Mouse (Mus musculus): ENCODE data around the gene Arhgap15. TPM values are rescaled to one million over a fixed set of nuclear protein-coding genes. Genes with fewer than 3 reads are reported as not detected.

The Arhgap15 gene
- polyA plus RNA-seq, 1 experiment from 2014 or later: 0.86 TPM

- Histone ChIP-seq H3K4me2 (no peak overlapping the region), H3K9ac (no peak overlapping the region), H3K4me1 (ENCODE audit: insufficient read depth) (no peaks in the 10 kb centered on the region), H3K27ac (ENCODE audit: low read depth) (no peak overlapping the region), H3K36me3 (ENCODE audit: insufficient read depth) (no peaks in the 10 kb centered on the region), H3K9me3 (ENCODE audit: low read depth, low read length) (no peaks in the 10 kb centered on the region), H3K4me3 (ENCODE audit: low read depth, low read length) (no peak overlapping the region), H3K27me3 (ENCODE audit: insufficient read depth, low read length) (no peaks in the 10 kb centered on the region)
- no peak for ATAC-seq (ENCODE audit: insufficient read depth)
- TF ChIP-seq CTCF (IDR thresholded peaks at IDR 0.05; ENCODE audit: low read depth): no peak
- 70% methylated on average over 15 of the region's 15 CpGs for WGBS
- DNase-seq: peak; percentile 60
Observed at GRCm38 (mm10) chr2:44242628-44243255, 494.1 kb downstream of the Arhgap15 start.

- Histone ChIP-seq H3K4me2 (no peak overlapping the region), H3K4me3 (ENCODE audit: low read depth, low read length) (no peak overlapping the region), H3K9ac (no peak overlapping the region), H3K9me3 (ENCODE audit: low read depth, low read length) (no peaks in the 10 kb centered on the region), H3K4me1 (ENCODE audit: insufficient read depth) (no peaks in the 10 kb centered on the region), H3K36me3 (ENCODE audit: insufficient read depth) (no peaks in the 10 kb centered on the region), H3K27me3 (ENCODE audit: insufficient read depth, low read length) (no peaks in the 10 kb centered on the region), H3K27ac (ENCODE audit: low read depth) (no peak overlapping the region)
- DNase-seq (no peak), ATAC-seq (ENCODE audit: insufficient read depth) (no peak)
- TF ChIP-seq CTCF (IDR thresholded peaks at IDR 0.05; ENCODE audit: low read depth): no peak
- 81% methylated on average over 4 of the region's 4 CpGs for WGBS
Observed at GRCm38 (mm10) chr2:44255343-44255742, 506.7 kb downstream of the Arhgap15 start.

DNA sequence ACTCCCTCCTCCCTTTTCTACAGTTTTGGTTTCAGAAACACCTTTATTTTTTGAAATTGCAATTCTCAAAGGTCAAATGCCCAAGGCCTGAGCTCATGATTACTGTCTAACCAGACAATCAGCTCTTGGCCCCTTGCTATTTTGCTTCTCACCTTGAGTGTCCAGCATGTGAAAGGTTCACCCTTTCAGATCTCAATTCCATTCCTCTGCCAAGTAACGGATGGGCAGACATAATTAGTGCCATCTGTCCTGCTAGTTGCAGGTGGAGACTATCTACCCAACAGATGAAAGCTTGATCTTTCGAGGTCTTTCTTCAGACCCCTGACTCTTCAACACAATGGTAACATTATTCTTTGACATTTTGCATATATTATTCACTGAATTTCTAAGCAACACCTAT is 509.3 kb downstream of the Arhgap15 start:
- WGBS: 77% methylated on average over 2 of the region's 2 CpGs
- Histone ChIP-seq H3K4me3 (ENCODE audit: low read depth, low read length) (no peak overlapping the region), H3K27me3 (ENCODE audit: insufficient read depth, low read length) (no peaks in the 10 kb centered on the region), H3K36me3 (ENCODE audit: insufficient read depth) (no peaks in the 10 kb centered on the region), H3K9ac (no peak overlapping the region), H3K4me1 (ENCODE audit: insufficient read depth) (no peaks in the 10 kb centered on the region), H3K4me2 (no peak overlapping the region), H3K9me3 (ENCODE audit: low read depth, low read length) (no peaks in the 10 kb centered on the region), H3K27ac (ENCODE audit: low read depth) (no peak overlapping the region)
- ATAC-seq (ENCODE audit: insufficient read depth) (no peak), DNase-seq (no peak)
- no peak for TF ChIP-seq CTCF (IDR thresholded peaks at IDR 0.05; ENCODE audit: low read depth)

GRCm38 (mm10) chr2:44271455-44272346 is 523.1 kb downstream of the Arhgap15 start:
- no peak for TF ChIP-seq CTCF (IDR thresholded peaks at IDR 0.05; ENCODE audit: low read depth)
- peak; percentile 67 for DNase-seq
- Histone ChIP-seq H3K27me3 (ENCODE audit: insufficient read depth, low read length) (no peaks in the 10 kb centered on the region), H3K4me1 (ENCODE audit: insufficient read depth) (peaks cover 9% of the 10 kb centered on the region), H3K36me3 (ENCODE audit: insufficient read depth) (no peaks in the 10 kb centered on the region), H3K4me3 (ENCODE audit: low read depth, low read length) (no peak overlapping the region), H3K4me2 (no peak overlapping the region), H3K27ac (ENCODE audit: low read depth) (peak overlapping the region; percentile 55), H3K9me3 (ENCODE audit: low read depth, low read length) (no peaks in the 10 kb centered on the region), H3K9ac (no peak overlapping the region)
- peak; percentile 81 for ATAC-seq (ENCODE audit: insufficient read depth)
- WGBS: 35% methylated on average over 17 of the region's 17 CpGs

GRCm38 (mm10) chr2:44272606-44273005 is 524.0 kb downstream of the Arhgap15 start:
- Histone ChIP-seq H3K36me3 (ENCODE audit: insufficient read depth) (no peaks in the 10 kb centered on the region), H3K27me3 (ENCODE audit: insufficient read depth, low read length) (no peaks in the 10 kb centered on the region), H3K9me3 (ENCODE audit: low read depth, low read length) (no peaks in the 10 kb centered on the region), H3K4me2 (no peak overlapping the region), H3K27ac (ENCODE audit: low read depth) (0 out of 2 replicates have a peak overlapping the region, but pooled peaks have one; percentile 3), H3K9ac (no peak overlapping the region), H3K4me3 (ENCODE audit: low read depth, low read length) (no peak overlapping the region), H3K4me1 (ENCODE audit: insufficient read depth) (peaks cover 9% of the 10 kb centered on the region)
- DNase-seq: peak; percentile 49
- WGBS: 52% methylated on average over 13 of the region's 13 CpGs
- TF ChIP-seq CTCF (IDR thresholded peaks at IDR 0.05; ENCODE audit: low read depth): no peak
- ATAC-seq (ENCODE audit: insufficient read depth): peak; percentile 48; the same call in 1 of the 2 replicates

DNA sequence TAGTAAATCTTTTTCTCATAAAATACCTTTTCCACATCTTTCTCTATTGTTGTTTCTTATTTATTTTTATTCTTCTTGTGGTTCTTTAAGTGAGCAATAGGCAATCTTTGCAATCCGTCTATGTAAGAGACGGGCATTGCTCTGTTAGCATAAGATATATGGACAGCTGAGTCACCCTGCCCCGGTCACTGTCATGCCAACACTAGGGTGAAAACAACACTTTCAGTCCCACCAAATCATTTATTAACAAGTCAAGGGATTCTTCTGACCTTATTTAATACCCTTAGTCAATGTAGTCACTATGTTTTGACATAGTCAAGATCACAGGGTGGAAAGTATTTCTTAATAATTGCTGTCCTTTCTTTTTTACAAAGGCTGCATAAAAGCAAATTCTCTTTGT is 525.8 kb downstream of the Arhgap15 start:
- 83% methylated on average over 3 of the region's 3 CpGs for WGBS
- no peak for TF ChIP-seq CTCF (IDR thresholded peaks at IDR 0.05; ENCODE audit: low read depth)
- Histone ChIP-seq H3K4me3 (ENCODE audit: low read depth, low read length) (no peak overlapping the region), H3K9ac (no peak overlapping the region), H3K27ac (ENCODE audit: low read depth) (0 out of 2 replicates have a peak overlapping the region, but pooled peaks have one; percentile 2), H3K36me3 (ENCODE audit: insufficient read depth) (no peaks in the 10 kb centered on the region), H3K9me3 (ENCODE audit: low read depth, low read length) (no peaks in the 10 kb centered on the region), H3K27me3 (ENCODE audit: insufficient read depth, low read length) (no peaks in the 10 kb centered on the region), H3K4me2 (no peak overlapping the region), H3K4me1 (ENCODE audit: insufficient read depth) (peaks cover 9% of the 10 kb centered on the region)
- no peak for DNase-seq
- ATAC-seq (ENCODE audit: insufficient read depth): no peak

- Histone ChIP-seq H3K9ac (no peak overlapping the region), H3K27me3 (ENCODE audit: insufficient read depth, low read length) (no peaks in the 10 kb centered on the region), H3K4me1 (ENCODE audit: insufficient read depth) (no peaks in the 10 kb centered on the region), H3K4me3 (ENCODE audit: low read depth, low read length) (no peak overlapping the region), H3K9me3 (ENCODE audit: low read depth, low read length) (no peaks in the 10 kb centered on the region), H3K36me3 (ENCODE audit: insufficient read depth) (no peaks in the 10 kb centered on the region), H3K4me2 (no peak overlapping the region), H3K27ac (ENCODE audit: low read depth) (no peak overlapping the region)
- WGBS: 45% methylated on average over 4 of the region's 4 CpGs
- ATAC-seq (ENCODE audit: insufficient read depth) (peak; percentile 90), DNase-seq (peak; percentile 93)
- no peak for TF ChIP-seq CTCF (IDR thresholded peaks at IDR 0.05; ENCODE audit: low read depth)
Observed at GRCm38 (mm10) chr2:44286181-44286719, 537.6 kb downstream of the Arhgap15 start.
